Mouse (Mus musculus) C2C12 (cell line): ENCODE results near the gene Camta2.

Source experiments
- CTCF ChIP-seq: IDR thresholded peaks from one replicate; pipeline ENCODE4 v1.5.1; 2011; ENCODE audit not compliant: control insufficient read depth, insufficient read depth, insufficient read length
- FOSL1 ChIP-seq: IDR thresholded peaks from one replicate; pipeline ENCODE4 v1.8.0; 2011; ENCODE audit warnings: mild to moderate bottlenecking, low read length; ENCODE audit not compliant: poor library complexity, insufficient read depth, severe bottlenecking
- MAX ChIP-seq: IDR thresholded peaks from one replicate; pipeline ENCODE4 v1.6.1; 2011; ENCODE audit warnings: mild to moderate bottlenecking, control low read depth
- MYOD1 ChIP-seq: IDR thresholded peaks from one replicate; pipeline ENCODE4 v1.6.1; 2011; ENCODE audit warnings: low read depth; ENCODE audit not compliant: control insufficient read depth, insufficient read length
- USF1 ChIP-seq: IDR thresholded peaks from one replicate; pipeline ENCODE4 v1.6.1; 2011; ENCODE audit warnings: low read depth, mild to moderate bottlenecking, control low read depth, moderate library complexity

GRCm38 (mm10) chr11:70721072-70721471 lies 33.2 kb upstream of the Camta2 start:
- TF ChIP-seq MYOD1 (no peak), CTCF (no peak), MAX (no peak), FOSL1 (no peak), USF1 (no peak)
